ENCODE assay signal across 11 mouse cellular contexts in the genomic region with DNA sequence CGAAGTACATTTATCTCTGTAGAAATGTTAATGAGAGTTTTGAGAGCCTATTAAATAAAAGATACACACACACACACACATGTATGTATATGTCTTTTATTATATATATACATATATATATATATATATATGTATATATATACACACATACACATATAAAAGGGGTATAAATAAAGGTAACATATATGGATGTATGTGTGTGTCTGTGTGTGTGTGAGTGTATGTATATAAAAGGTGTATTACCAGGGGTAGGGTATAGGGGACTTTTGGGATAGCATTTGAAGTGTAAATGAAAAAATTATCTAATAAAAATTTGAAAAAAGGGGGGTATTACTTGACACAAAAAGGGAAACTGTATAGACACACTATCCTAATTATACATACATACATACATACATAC.
DNase-seq lines count a peak whose midpoint lies in the region; ATAC-seq lines count a peak whose summit lies in the region.
"Had no signal": no experiment of that assay in that cellular context is flagged by ENCODE, and none has a peak within 500 bp of the region (broad histone marks: within the 10 kb centered on the region; RNA-seq: fewer than 3 reads in every experiment).

No protein-coding gene starts in this region.

- no peak overlapping the region for H3K9ac ChIP-seq in hindbrain, embryonic 12.5 days
- no peak overlapping the region for H3K9ac ChIP-seq in neural tube, embryonic 12.5 days
- no peak overlapping the region for H3K9ac ChIP-seq in intestine, embryonic 15.5 days
- H3K9ac ChIP-seq: embryonic facial prominence, embryonic 13.5 days; heart, embryonic 15.5 days; lung, embryonic 15.5 days had no signal

- H3K9me3 ChIP-seq in hindbrain, embryonic 12.5 days (replicated peaks): no peaks in the 10 kb centered on the region
- no peaks in the 10 kb centered on the region for H3K9me3 ChIP-seq in hindbrain, embryonic 10.5 days
- no peaks in the 10 kb centered on the region for H3K9me3 ChIP-seq in neural tube, embryonic 12.5 days
- no peaks in the 10 kb centered on the region for H3K9me3 ChIP-seq in intestine, embryonic 15.5 days
- H3K9me3 ChIP-seq: embryonic facial prominence, embryonic 13.5 days; heart, embryonic 15.5 days; lung, embryonic 15.5 days had no signal

- H3K27me3 ChIP-seq in hindbrain, embryonic 12.5 days: no peaks in the 10 kb centered on the region
- no peaks in the 10 kb centered on the region for H3K27me3 ChIP-seq in hindbrain, embryonic 10.5 days (ENCODE audit: insufficient read depth, poor library complexity, severe bottlenecking)
- no peaks in the 10 kb centered on the region for H3K27me3 ChIP-seq in neural tube, embryonic 12.5 days (replicated peaks)
- no peaks in the 10 kb centered on the region for H3K27me3 ChIP-seq in intestine, embryonic 15.5 days (replicated peaks)
- H3K27me3 ChIP-seq: embryonic facial prominence, embryonic 13.5 days; heart, embryonic 15.5 days; lung, embryonic 15.5 days had no signal

- no peak overlapping the region for H3K4me2 ChIP-seq in hindbrain, embryonic 12.5 days (replicated peaks)
- H3K4me2 ChIP-seq in neural tube, embryonic 12.5 days (replicated peaks): no peak overlapping the region
- no peak overlapping the region for H3K4me2 ChIP-seq in intestine, embryonic 15.5 days (replicated peaks)

- ATAC-seq in hindbrain, embryonic 12.5 days (ENCODE audit: low FRiP score): peak; percentile 58
- ATAC-seq in neural tube, embryonic 12.5 days (ENCODE audit: low FRiP score, low read depth): peak; percentile 69
- peak; percentile 30 for ATAC-seq in intestine, embryonic 15.5 days

- peaks cover 38% of the 10 kb centered on the region for H3K36me3 ChIP-seq in hindbrain, embryonic 12.5 days
- peaks cover 58% of the 10 kb centered on the region for H3K36me3 ChIP-seq in hindbrain, embryonic 10.5 days
- peaks cover 37% of the 10 kb centered on the region for H3K36me3 ChIP-seq in neural tube, embryonic 12.5 days
- no peaks in the 10 kb centered on the region for H3K36me3 ChIP-seq in intestine, embryonic 15.5 days

- peaks cover 12% of the 10 kb centered on the region for H3K4me1 ChIP-seq in hindbrain, embryonic 12.5 days
- H3K4me1 ChIP-seq in hindbrain, embryonic 10.5 days (replicated peaks): no peaks in the 10 kb centered on the region
- H3K4me1 ChIP-seq in neural tube, embryonic 12.5 days: no peaks in the 10 kb centered on the region
- no peaks in the 10 kb centered on the region for H3K4me1 ChIP-seq in intestine, embryonic 15.5 days (replicated peaks)
- H3K4me1 ChIP-seq: embryonic facial prominence, embryonic 13.5 days had no signal

- H3K27ac ChIP-seq in hindbrain, embryonic 12.5 days: no peak overlapping the region
- H3K27ac ChIP-seq in hindbrain, embryonic 10.5 days: no peak overlapping the region
- no peak overlapping the region for H3K27ac ChIP-seq in neural tube, embryonic 12.5 days
- no peak overlapping the region for H3K27ac ChIP-seq in intestine, embryonic 15.5 days
- H3K27ac ChIP-seq: embryonic facial prominence, embryonic 13.5 days; heart, embryonic 15.5 days; lung, embryonic 15.5 days had no signal

- no peak overlapping the region for H3K4me3 ChIP-seq in hindbrain, embryonic 12.5 days
- H3K4me3 ChIP-seq in hindbrain, embryonic 10.5 days: no peak overlapping the region
- H3K4me3 ChIP-seq in neural tube, embryonic 12.5 days: no peak overlapping the region
- no peak overlapping the region for H3K4me3 ChIP-seq in intestine, embryonic 15.5 days (replicated peaks)
- H3K4me3 ChIP-seq: embryonic facial prominence, embryonic 13.5 days; heart, embryonic 15.5 days; lung, embryonic 15.5 days had no signal

- no peak for DNase-seq in hindbrain, embryonic 10.5 days (ENCODE audit: low spot score)
- no peak for DNase-seq in neural tube, embryonic 10.5 days (ENCODE audit: extremely low spot score, low spot score)
- no peak for DNase-seq in urinary bladder, adult 18-20 months (ENCODE audit: low spot score in 2 of 2)
- no peak for DNase-seq in right cerebral cortex, adult 18-20 months
- no peak for DNase-seq in gastrocnemius, adult 18-20 months (ENCODE audit: low spot score)

- 55% methylated on average over 1 of the region's 1 CpGs for WGBS in hindbrain, embryonic 12.5 days
- WGBS in hindbrain, embryonic 10.5 days: 63% methylated on average over 1 of the region's 1 CpGs
- 58% methylated on average over 1 of the region's 1 CpGs for WGBS in neural tube, embryonic 12.5 days
- 68% methylated on average over 1 of the region's 1 CpGs for WGBS in intestine, embryonic 15.5 days
